ENCODE assay signal across 15 mouse cellular contexts in genomic region chr3:60292142-60292541, GRCm38 (mm10).
DNase-seq lines count a peak whose midpoint lies in the region; ATAC-seq lines count a peak whose summit lies in the region.
"Had no signal": no experiment of that assay in that cellular context is flagged by ENCODE, and none has a peak within 500 bp of the region (broad histone marks: within the 10 kb centered on the region; RNA-seq: fewer than 3 reads in every experiment).

No protein-coding gene starts in this region.

- no peak for DNase-seq in cerebellum, adult 18-20 months
- peak; percentile 15 for DNase-seq in layer of hippocampus, adult 9-10 months (ENCODE audit: low spot score)
- DNase-seq in layer of hippocampus, postnatal 36 days: no peak
- DNase-seq in left cerebral cortex, adult 8-10 months (ENCODE audit: low spot score in 2 of 2): peak; percentile 3 to 51
- peak; percentile 37 for DNase-seq in right cerebral cortex, postnatal 25 days
- no peak for DNase-seq in adrenal gland, adult 18-20 months (ENCODE audit: low spot score in 2 of 2)
- DNase-seq: gastrocnemius, postnatal 36 days; heart, postnatal 10 days; lung, embryonic 14.5 days had no signal

- H3K27ac ChIP-seq in intestine, embryonic 15.5 days: no peak overlapping the region
- H3K27ac ChIP-seq: kidney, postnatal 0 days; limb, embryonic 13.5 days; stomach, embryonic 15.5 days had no signal

- no peaks in the 10 kb centered on the region for H3K36me3 ChIP-seq in intestine, embryonic 15.5 days
- H3K36me3 ChIP-seq: limb, embryonic 13.5 days; stomach, embryonic 15.5 days had no signal

- H3K9ac ChIP-seq in intestine, embryonic 15.5 days: no peak overlapping the region
- H3K9ac ChIP-seq: limb, embryonic 13.5 days; lung, embryonic 14.5 days; stomach, embryonic 15.5 days had no signal

- no peak overlapping the region for H3K4me3 ChIP-seq in intestine, embryonic 15.5 days (replicated peaks)
- H3K4me3 ChIP-seq: erythroblast, embryonic 14.5 days; limb, embryonic 13.5 days; stomach, embryonic 15.5 days had no signal

- 83% methylated on average over 2 of the region's 2 CpGs for WGBS in intestine, embryonic 15.5 days

- peak; percentile 52; the same call in 1 of the 2 replicates for ATAC-seq in cerebellum, adult (ENCODE audit: insufficient number of reproducible peaks, low FRiP score, low TSS enrichment)
- no peak for ATAC-seq in intestine, embryonic 15.5 days

- no peaks in the 10 kb centered on the region for H3K9me3 ChIP-seq in intestine, embryonic 15.5 days
- H3K9me3 ChIP-seq: limb, embryonic 13.5 days; stomach, embryonic 15.5 days had no signal

- H3K4me2 ChIP-seq in intestine, embryonic 15.5 days (replicated peaks): no peak overlapping the region
- H3K4me2 ChIP-seq: limb, embryonic 13.5 days; lung, embryonic 14.5 days; stomach, embryonic 15.5 days had no signal

- no peaks in the 10 kb centered on the region for H3K4me1 ChIP-seq in intestine, embryonic 15.5 days (replicated peaks)
- H3K4me1 ChIP-seq: limb, embryonic 13.5 days; stomach, embryonic 15.5 days had no signal

- H3K27me3 ChIP-seq in intestine, embryonic 15.5 days (replicated peaks): no peaks in the 10 kb centered on the region
- H3K27me3 ChIP-seq: limb, embryonic 13.5 days; stomach, embryonic 15.5 days had no signal

Comparison
In these comparisons a context has a peak if more than half of its experiments do, and no peak if none do; other contexts are left out.
1. DNase-seq: peak in layer of hippocampus, adult 9-10 months (single experiment), left cerebral cortex, adult 8-10 months (2 of 2) and right cerebral cortex, postnatal 25 days (single experiment); none in cerebellum, adult 18-20 months (0 of 2), layer of hippocampus, postnatal 36 days (0 of 2) and adrenal gland, adult 18-20 months (0 of 2).